ENCODE assay signal across 19 mouse cellular contexts in the genomic region with DNA sequence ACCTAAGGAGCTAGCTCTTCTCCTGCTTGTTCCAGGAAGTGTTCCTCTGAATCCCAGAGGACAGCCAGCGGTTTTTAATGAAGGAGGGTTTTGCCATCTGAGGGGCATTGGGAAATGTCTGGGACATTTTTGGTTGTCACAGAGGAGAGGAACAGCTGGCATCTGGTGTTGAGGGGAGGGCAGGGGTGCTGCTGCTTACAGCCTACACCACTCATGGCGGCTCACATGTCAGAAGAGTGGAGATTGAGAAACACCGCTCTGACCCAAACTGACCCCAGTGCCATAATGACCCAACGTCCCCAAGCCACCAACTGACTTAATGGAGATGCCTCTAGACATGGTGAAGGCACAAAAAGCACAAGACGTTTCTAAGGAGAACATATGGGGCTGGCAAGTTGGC. TPM values are rescaled to one million over a fixed set of nuclear protein-coding genes. Genes with fewer than 3 reads are reported as not detected.
DNase-seq lines count a peak whose midpoint lies in the region; ATAC-seq and TF ChIP-seq lines count a peak whose summit lies in the region.
"Had no signal": no experiment of that assay in that cellular context is flagged by ENCODE, and none has a peak within 500 bp of the region (broad histone marks: within the 10 kb centered on the region; RNA-seq: fewer than 3 reads in every experiment).

No protein-coding gene starts in this region.

- no peaks in the 10 kb centered on the region for H3K79me2 ChIP-seq in C2C12 (ENCODE audit: control insufficient read depth, insufficient read depth)

- no peak overlapping the region for H3ac ChIP-seq in C2C12 (ENCODE audit: control insufficient read depth, insufficient read length, low read depth)

- no peak overlapping the region for H3K4me3 ChIP-seq in lung, embryonic 16.5 days (ENCODE audit: low read length)
- no peak overlapping the region for H3K4me3 ChIP-seq in C2C12 (ENCODE audit: insufficient read depth, poor library complexity, severe bottlenecking)
- no peak overlapping the region for H3K4me3 ChIP-seq in embryonic facial prominence, embryonic 15.5 days (replicated peaks)
- H3K4me3 ChIP-seq: forebrain, embryonic 13.5 days; heart, embryonic 13.5 days; hindbrain, embryonic 15.5 days had no signal

- ATAC-seq in lung, embryonic 16.5 days (ENCODE audit: low read depth) = peak; percentile 44; the same call in 1 of the 2 replicates
- no peak for ATAC-seq in embryonic facial prominence, embryonic 15.5 days (ENCODE audit: insufficient number of reproducible peaks, low FRiP score, low TSS enrichment, low read depth)
- no peak for ATAC-seq in CD4-positive, CD25-positive, alpha-beta regulatory T cell, adult 4 months
- ATAC-seq: activated CD4-positive, CD25-positive, alpha-beta regulatory T cell, adult 4 months; forebrain, embryonic 13.5 days; forebrain, postnatal 0 days; Patski had no signal

- no peaks in the 10 kb centered on the region for H3K9me3 ChIP-seq in lung, embryonic 16.5 days (ENCODE audit: control insufficient read depth, low read length)
- no peaks in the 10 kb centered on the region for H3K9me3 ChIP-seq in embryonic facial prominence, embryonic 15.5 days (replicated peaks)
- H3K9me3 ChIP-seq: forebrain, embryonic 13.5 days; heart, embryonic 13.5 days; hindbrain, embryonic 15.5 days had no signal

- no peak for DNase-seq in lung, adult 18-20 months
- DNase-seq in 416B (ENCODE audit: low read depth) = peak; percentile 38
- DNase-seq in cerebellum, postnatal 10 days = no peak
- DNase-seq in kidney, adult 9 months = no peak
- DNase-seq: B cell, adult 2 months; cerebellum, adult 11-12 months; cerebellum, adult 9-11 months; forebrain, postnatal 0 days; gastrocnemius, postnatal 14 days; heart, postnatal 36 days had no signal

- no peak overlapping the region for H3K4me2 ChIP-seq in lung, embryonic 16.5 days (ENCODE audit: low read depth, low read length)
- H3K4me2 ChIP-seq in embryonic facial prominence, embryonic 15.5 days (replicated peaks) = no peak overlapping the region
- H3K4me2 ChIP-seq: forebrain, embryonic 13.5 days; heart, embryonic 13.5 days; hindbrain, embryonic 15.5 days had no signal

- H3K27ac ChIP-seq in lung, embryonic 16.5 days (ENCODE audit: low read length) = no peak overlapping the region
- peak overlapping the region; percentile 63 for H3K27ac ChIP-seq in embryonic facial prominence, embryonic 15.5 days (replicated peaks)
- H3K27ac ChIP-seq: forebrain, embryonic 13.5 days; heart, embryonic 13.5 days; hindbrain, embryonic 15.5 days had no signal

- no peaks in the 10 kb centered on the region for H3K36me3 ChIP-seq in lung, embryonic 16.5 days (ENCODE audit: control insufficient read depth, insufficient read depth, low read length)
- no peaks in the 10 kb centered on the region for H3K36me3 ChIP-seq in C2C12 (ENCODE audit: control insufficient read depth, insufficient read depth)
- H3K36me3 ChIP-seq in embryonic facial prominence, embryonic 15.5 days = no peaks in the 10 kb centered on the region
- H3K36me3 ChIP-seq: heart, embryonic 13.5 days; hindbrain, embryonic 15.5 days had no signal

- no peaks in the 10 kb centered on the region for H3K79me3 ChIP-seq in C2C12 (ENCODE audit: low read depth)

- no peak overlapping the region for H3K9ac ChIP-seq in lung, embryonic 16.5 days (ENCODE audit: low read length)
- no peak overlapping the region for H3K9ac ChIP-seq in embryonic facial prominence, embryonic 15.5 days
- H3K9ac ChIP-seq: forebrain, embryonic 13.5 days; forebrain, postnatal 0 days; heart, embryonic 13.5 days; hindbrain, embryonic 15.5 days had no signal

- H3K4me1 ChIP-seq in lung, embryonic 16.5 days (replicated peaks; ENCODE audit: control insufficient read depth, insufficient read depth, low read length) = peaks cover 9% of the 10 kb centered on the region; the same call in 1 of the 2 replicates
- peaks cover 14% of the 10 kb centered on the region for H3K4me1 ChIP-seq in embryonic facial prominence, embryonic 15.5 days
- H3K4me1 ChIP-seq: forebrain, embryonic 13.5 days; hindbrain, embryonic 15.5 days had no signal

- TF ChIP-seq CTCF in C2C12 (IDR thresholded peaks at IDR 0.05; ENCODE audit: control insufficient read depth, insufficient read depth, insufficient read length) = no peak

- 65% methylated on average over 5 of the region's 5 CpGs for WGBS in lung, embryonic 16.5 days
- 50% methylated on average over 5 of the region's 5 CpGs for WGBS in embryonic facial prominence, embryonic 15.5 days

- H3K27me3 ChIP-seq in lung, embryonic 16.5 days (ENCODE audit: control insufficient read depth, insufficient read depth, low read depth, low read length) = no peaks in the 10 kb centered on the region
- H3K27me3 ChIP-seq in C2C12 (ENCODE audit: control insufficient read depth, insufficient read depth, insufficient read length) = peaks cover 4% of the 10 kb centered on the region
- no peaks in the 10 kb centered on the region for H3K27me3 ChIP-seq in embryonic facial prominence, embryonic 15.5 days
- H3K27me3 ChIP-seq: forebrain, embryonic 13.5 days; heart, embryonic 13.5 days; hindbrain, embryonic 15.5 days had no signal

TF ChIP-seq in C2C12, 6 proteins besides CTCF, POLR2A, EP300 and RAD21:
- TF ChIP-seq CEBPB (IDR thresholded peaks at IDR 0.05; ENCODE audit: low read depth) = peak; percentile 8
- no peak for TF ChIP-seq MAX (IDR thresholded peaks at IDR 0.05)
- no peak for TF ChIP-seq MYOG (IDR thresholded peaks at IDR 0.05; ENCODE audit: control insufficient read depth, extremely low read depth, insufficient read length)
- TF ChIP-seq FOSL1 (IDR thresholded peaks at IDR 0.05; ENCODE audit: insufficient read depth, low read length, poor library complexity, severe bottlenecking) = no peak

RNA-seq across cellular contexts. Expression of a gene that starts 27.0 kb away (rescaled TPM):
- polyA plus RNA-seq in lung, embryonic 16.5 days (2015; fragmentation: Nextera tagmentation; extraction: Ambion mirVana) = 23.1 and 25.2 TPM in 2 replicates
- 2.6 TPM for polyA plus RNA-seq in C2C12 (2012; fragmentation: generic; extraction: Trizol)
- 17.5 and 18.5 TPM in 2 replicates for polyA plus RNA-seq in embryonic facial prominence, embryonic 15.5 days (2015; fragmentation: Nextera tagmentation; extraction: Ambion mirVana)
- polyA plus RNA-seq in CD4-positive, CD25-positive, alpha-beta regulatory T cell, adult 4 months (2017; shearing (Covaris generic)) = 1 to 10 TPM; 6.1 to 8.8 TPM
